Mouse (Mus musculus): ENCODE data around the gene Gdap1l1. TPM values are rescaled to one million over a fixed set of nuclear protein-coding genes. Genes with fewer than 3 reads are reported as not detected.
"Not testable (repeated sequence)": the region's sequence is repeated elsewhere in the genome, so short reads cannot be mapped to it uniquely, and the experiment has no call there.

Gdap1l1 gene
- total RNA-seq, 2 experiments from 2014 or later = not detected

- no peak for DNase-seq
These were observed 13.7 kb upstream of the Gdap1l1 start, which contains the start of gene Oser1 for GRCm38 (mm10) chr2:163424597-163424996. Gene Oser1 (minus strand): TSS chr2:163424697.

GRCm38 (mm10) chr2:163428346-163429011, 9.8 kb upstream of the Gdap1l1 start:
- DNase-seq = no peak

- DNase-seq = no peak
These were observed 7.0 kb upstream of the Gdap1l1 start for GRCm38 (mm10) chr2:163431289-163431688.

DNA sequence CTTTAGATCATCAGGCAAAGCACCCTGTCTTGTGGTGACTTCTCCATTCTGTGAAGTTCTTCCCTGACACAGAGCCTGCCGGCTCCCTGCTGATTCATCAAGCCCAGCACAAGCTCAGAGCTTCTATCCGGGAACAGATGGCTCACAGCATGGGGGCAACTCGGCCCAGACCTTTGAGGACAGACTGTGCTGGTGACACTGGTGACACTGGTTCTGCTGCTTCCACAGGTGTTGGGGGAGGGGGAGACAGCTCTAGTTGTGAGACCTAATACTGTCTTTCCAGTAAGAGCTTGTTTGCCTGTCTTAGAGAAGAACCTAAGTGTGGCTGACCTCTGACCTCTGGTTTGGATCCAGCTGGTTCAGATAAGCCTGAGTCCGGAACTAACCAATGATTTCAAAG, 4.3 kb upstream of the Gdap1l1 start:
- no peak for DNase-seq

- no peak for DNase-seq
These were observed 476 bp upstream of the Gdap1l1 start for GRCm38 (mm10) chr2:163437800-163438199.

DNA sequence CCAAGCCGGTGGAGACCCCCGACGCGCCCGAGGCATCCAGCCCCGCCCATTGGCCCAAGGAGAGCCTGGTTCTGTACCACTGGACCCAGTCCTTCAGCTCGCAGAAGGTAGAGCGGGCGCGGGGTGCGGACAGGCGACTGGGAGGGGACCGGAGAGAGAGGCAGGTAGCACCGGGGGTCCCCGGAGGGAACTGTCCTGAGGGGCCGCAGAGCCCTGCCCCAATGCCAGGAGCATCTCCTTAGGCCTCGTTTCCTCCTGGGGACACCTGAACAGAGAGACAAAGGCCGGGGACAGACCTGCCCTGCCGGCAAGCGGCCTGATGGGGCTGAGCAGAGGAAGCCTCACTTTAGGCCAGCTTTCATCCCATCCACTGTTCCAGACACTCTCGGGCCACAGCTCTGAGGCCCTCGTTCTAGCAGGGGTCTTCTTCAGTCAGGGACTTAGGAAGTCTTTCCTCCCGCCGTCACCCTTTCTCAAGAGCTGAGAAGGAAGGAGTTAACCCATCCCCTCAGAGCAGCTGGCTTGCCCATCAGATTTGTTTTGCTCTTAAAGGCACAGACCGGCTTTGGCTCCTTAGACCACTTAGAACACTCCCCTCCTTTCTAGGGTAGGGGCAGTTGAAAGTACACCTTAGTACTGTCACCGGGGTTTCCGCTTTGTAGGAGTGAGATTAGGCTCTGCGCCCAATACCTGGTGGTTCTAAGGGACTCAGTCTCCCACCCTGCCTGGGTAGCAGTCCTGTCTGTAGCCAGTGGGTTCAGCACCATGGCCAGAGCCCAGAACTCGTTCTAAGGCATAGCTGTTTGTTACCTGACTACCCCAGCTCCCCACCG, 559 bp downstream of the Gdap1l1 start:
- no peak for DNase-seq

- no peak for DNase-seq
These were observed 1.2 kb downstream of the Gdap1l1 start for GRCm38 (mm10) chr2:163439488-163439887.

DNA sequence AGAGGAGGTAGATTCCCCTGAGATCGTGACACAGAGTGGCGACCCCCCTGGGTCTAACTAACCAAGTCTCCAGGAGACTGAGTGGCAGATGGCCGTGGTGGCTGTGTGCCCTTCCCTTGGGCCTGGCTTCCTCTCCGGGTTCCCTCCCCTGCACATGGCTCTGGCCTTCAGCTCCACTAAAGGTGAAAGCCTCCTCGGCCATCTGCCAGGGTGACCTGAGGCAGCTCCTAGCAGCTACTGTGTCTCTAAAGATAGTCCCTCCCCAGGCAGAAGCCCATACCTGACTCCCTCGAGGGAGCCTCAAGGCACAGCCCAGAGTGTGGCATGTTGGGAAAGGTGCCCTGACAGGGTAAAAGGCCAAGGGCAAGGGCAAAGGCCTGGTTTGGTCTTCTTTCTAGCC, 5.3 kb downstream of the Gdap1l1 start:
- peak; percentile 70 for DNase-seq

DNA sequence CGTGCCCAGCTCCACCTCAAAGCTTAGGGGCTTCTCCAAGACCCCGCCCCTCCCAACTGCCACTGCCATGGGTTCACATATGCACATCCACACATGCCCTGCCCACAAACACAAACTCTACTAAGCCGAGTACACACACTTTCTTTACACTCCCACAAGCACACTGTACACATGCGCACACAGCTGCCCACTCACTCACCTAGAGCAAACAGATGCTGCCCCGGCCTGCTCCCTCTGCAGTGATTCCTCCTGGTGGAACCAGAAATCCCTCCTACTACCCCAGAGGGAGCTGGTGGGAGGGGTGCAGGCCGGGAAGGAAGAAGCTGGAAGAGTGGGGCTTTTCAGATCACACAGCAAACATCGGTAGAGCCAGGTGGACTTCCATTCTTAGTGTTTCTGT, 5.7 kb downstream of the Gdap1l1 start:
- no peak for DNase-seq

GRCm38 (mm10) chr2:163447375-163447774, 9.1 kb downstream of the Gdap1l1 start:
- DNase-seq = no peak

GRCm38 (mm10) chr2:163449276-163449675, 11.0 kb downstream of the Gdap1l1 start:
- no peak for DNase-seq

GRCm38 (mm10) chr2:163450668-163451295, 12.5 kb downstream of the Gdap1l1 start:
- DNase-seq = no peak

- DNase-seq = no peak
These were observed 14.5 kb downstream of the Gdap1l1 start for GRCm38 (mm10) chr2:163452738-163453137.

DNA sequence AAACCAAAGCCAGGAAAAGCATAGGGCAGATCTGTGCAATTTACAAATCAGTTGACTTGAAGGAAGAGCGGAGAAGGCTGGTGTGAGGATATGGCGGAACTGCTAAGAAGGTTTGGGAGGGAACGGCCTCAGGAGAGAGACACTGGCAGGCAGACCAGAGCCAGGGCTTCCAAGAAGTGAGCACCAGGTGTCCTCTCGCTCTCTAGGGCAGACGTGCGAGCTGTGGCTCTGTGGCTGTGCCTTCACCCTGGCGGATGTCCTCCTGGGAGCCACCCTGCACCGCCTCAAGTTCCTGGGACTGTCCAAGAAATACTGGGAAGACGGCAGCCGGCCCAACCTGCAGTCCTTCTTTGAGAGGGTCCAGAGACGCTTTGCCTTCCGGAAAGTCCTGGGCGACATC, 15.1 kb downstream of the Gdap1l1 start:
- DNase-seq = no peak

- peak; percentile 62 for DNase-seq
These were observed 20.4 kb downstream of the Gdap1l1 start for GRCm38 (mm10) chr2:163458539-163459265.

GRCm38 (mm10) chr2:163459380-163459779, 21.1 kb downstream of the Gdap1l1 start:
- DNase-seq = peak; percentile 62

DNA sequence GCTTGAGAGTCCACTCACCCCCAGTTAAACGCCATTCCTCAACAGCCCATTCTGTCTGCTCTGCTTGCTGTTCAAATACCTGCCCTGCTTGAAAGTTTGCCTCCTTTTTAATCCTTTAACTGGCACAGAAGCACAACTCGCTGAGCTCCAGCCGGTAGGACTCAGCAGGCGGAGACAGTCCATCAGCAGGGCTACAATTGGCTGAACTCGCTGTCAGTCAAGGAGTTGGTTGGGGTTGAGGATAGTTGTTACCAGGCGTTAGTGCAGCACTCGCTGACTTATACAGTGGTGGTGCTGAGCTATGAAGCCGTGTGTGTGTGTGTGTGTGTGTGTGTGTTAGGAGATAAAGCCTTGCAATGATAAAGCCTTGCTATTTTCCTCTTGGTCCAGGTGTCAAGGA, 22.3 kb downstream of the Gdap1l1 start:
- no peak for DNase-seq

- not testable (repeated sequence) for DNase-seq
These were observed 23.0 kb downstream of the Gdap1l1 start for GRCm38 (mm10) chr2:163461307-163461706.

GRCm38 (mm10) chr2:163462386-163462785, 24.1 kb downstream of the Gdap1l1 start:
- no peak for DNase-seq

- no peak for DNase-seq
These were observed 24.5 kb downstream of the Gdap1l1 start for GRCm38 (mm10) chr2:163462801-163463200.

DNA sequence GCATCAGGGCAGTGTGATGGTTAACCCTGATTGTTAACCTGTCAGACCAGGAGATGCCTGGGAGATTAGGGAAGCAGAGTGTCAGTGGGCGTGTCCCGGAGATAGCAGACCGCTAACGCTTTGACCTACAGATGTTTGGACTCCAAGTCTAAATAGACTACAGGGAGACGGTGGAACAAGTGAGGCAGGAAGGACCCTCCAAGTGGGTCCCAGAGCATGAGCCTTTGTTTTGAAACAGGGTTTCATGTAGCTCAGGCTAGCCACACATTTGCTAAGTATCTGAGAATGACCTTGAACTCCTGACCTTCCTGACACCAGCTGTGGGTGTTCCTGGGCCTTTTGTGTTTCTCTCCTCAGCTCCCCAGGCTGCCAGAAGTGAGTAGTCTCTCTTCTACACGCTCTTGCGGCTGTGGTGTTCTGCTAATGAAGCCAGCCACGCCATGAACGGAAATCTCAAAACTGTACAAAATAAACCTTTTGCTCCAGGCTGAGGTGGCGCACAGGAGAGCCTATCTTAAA, 25.0 kb downstream of the Gdap1l1 start:
- no peak for DNase-seq

DNA sequence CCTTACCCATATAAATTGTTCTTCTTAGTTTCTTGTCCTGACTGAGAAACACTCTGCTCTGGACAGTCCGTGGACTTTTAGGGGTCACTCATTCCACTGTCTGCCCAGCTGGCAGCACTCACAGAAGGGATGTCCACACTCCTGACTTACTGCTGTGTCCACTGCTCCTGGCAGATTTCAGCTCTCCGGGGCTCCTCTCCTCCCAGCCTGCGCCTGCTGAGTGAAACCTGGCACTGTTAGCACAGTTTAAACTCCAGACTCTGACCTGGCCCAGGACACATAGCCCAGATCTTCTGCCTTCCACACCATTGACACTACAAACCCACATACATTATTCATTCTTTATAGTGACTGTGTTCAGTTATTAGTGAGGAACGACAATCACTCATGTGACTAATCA, 25.7 kb downstream of the Gdap1l1 start:
- DNase-seq = no peak

All from gastrocnemius, postnatal 25 days (tissue).